Mouse (Mus musculus) liver, embryonic 14.5 days (tissue): ENCODE data around the gene Capn2.

Experiments
- CTCF ChIP-seq: IDR thresholded peaks from 2 replicates; pipeline ENCODE4 v1.5.1; 2016; ENCODE audit warnings: antibody characterized with exemption, low read depth, control low read depth
- EP300 ChIP-seq: IDR thresholded peaks from 2 replicates; pipeline ENCODE4 v1.6.1; 2016; ENCODE audit warnings: antibody characterized with exemption, low read depth

GRCm38 (mm10) chr1:182527261-182527766, 9.9 kb upstream of the Capn2 start:
- no peak for TF ChIP-seq CTCF
- no peak for TF ChIP-seq EP300
